Mouse (Mus musculus): ENCODE results near the gene Scube2.
A peak's percentile ranks its signal among the peaks of the same experiment; 100 is the strongest.

The Scube2 gene

DNA sequence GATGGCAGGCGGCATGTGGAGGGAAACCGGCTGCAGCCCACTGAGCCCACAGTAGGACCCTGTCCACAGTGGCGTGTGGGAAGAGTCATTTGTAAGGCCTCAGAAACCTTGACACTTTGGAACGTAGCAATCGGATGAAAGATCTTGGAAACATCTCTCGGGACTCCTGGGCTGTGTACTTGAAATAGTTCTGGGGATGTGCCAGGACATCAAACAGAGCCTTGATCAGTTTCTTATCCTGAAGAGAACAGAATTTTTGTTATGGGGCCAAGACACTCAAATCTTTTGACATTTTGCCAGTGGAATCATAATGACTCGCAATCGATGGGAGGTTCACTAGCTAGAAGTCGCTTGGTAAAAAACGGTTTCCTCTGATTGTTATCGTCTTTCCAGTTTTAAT, 66.3 kb downstream of the Scube2 start:
- no peak for DNase-seq (ENCODE audit: low spot score in 2 of 2)

DNA sequence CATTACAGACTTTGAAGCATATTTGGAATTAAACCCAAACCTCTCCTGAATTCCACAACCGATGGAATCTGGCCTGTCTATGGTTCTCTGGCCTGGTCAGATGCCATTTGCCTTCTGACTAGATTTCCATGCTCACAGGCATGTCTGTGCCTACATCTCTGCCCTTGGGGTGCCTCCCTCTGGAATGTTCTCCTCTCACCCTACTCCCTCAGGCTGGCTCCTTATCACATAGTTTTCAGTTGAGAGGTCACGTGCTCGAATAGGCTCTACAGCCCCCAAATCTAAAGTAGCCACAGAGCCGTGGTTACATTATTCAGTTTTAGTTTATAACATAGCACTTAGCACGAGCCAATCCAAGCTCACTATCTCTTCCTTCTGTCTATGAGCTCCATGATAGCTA, 69.9 kb downstream of the Scube2 start:
- no peak for DNase-seq (ENCODE audit: low spot score in 2 of 2)

DNA sequence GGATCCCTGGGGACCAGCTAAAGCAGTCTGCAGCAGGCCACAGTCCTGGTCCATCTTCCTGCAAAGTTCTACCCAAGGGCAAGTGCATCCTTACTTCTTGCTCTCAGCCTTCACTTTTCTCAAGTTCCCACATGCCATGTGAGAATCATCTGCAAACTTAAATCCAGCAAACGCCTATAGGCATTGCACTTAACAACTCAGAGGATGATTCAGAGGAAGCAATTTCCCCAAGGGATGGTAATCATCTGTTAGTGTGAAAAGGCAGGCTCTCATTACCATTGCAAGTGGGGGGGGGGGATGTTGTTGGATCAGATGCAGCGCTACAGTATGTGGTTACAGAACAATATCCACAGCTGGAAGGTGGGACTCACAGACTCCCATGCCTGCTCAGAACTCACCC, 70.9 kb downstream of the Scube2 start:
- DNase-seq (ENCODE audit: low spot score in 2 of 2) = no peak

DNA sequence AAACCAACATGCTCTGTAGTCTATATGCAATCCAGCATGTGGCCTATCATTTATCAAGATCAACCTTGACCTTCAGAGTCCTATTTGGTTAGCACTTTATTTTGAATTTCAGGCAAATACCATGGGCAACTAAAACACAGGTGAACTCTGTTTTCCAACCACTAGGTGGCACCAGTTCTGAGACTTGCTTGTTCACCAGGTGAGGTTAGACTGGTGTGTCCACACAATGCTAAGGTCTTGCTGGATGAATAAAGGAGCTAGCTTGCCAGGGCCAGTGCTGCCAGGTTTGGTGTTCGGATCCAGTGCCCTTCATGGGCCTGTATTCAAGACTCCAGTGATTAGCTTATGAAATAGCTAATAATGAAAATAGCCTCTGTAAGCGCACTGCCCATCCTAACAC, 72.7 kb downstream of the Scube2 start:
- peak in 1 of 2 experiments; percentile 74 for DNase-seq (ENCODE audit: low spot score in 2 of 2)

DNA sequence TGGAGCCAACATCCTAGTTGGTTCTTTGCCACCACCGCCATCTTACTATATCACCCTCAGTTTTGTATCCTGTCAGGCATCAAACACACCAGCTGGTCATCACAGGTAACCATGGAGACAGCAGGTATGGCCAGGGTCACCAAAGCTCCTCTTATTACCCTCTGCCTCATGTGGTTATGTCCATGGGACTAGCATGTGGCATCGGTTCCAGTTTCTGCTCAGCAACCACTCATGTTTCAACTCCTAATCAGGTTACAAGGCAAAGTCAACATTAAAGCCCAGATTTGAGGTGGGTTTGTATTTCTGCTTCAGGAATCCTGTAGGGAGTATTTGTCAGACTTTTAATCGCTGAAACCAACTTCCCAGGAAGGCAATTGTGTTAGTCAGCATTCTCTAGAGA, 74.7 kb downstream of the Scube2 start:
- DNase-seq (ENCODE audit: low spot score in 2 of 2) = no peak

DNA sequence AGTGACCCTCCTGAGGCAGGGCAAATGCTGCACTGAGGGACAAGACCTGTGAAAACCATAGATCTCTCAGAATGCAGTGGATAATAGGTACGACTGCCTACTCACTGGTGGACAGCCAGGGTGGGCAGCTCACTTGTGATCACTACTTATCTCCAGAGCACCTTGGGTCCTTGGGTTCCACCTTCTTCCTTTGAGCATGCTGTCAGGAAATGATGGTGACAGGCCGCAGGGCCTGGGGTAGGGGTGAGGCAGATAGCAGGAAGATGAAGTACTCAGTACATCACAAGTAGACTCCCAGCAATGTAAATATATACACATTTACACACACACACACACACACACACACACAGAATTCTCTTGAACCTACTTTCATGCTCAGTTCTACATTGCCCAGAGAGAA, 77.6 kb downstream of the Scube2 start:
- no peak for DNase-seq (ENCODE audit: low spot score in 2 of 2)

DNA sequence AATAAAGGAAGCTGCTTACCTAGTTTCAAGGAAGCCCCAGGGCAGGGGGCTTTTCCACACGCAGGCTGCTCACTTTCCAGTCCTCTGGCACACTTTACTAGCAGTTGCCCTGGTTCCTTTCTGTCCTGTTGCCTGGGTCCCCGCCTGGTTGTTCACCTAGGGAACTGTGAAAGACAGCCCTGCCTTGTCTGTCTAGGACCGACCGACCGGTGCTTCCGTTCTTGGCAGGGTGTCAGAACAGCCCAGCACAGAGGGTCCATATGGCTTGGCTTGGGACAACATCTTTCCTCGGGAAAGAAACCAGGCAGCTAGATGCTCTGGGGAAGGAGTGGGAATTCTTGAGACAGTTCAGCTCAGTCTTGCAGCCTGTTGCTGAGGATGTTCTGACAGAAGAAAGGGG, 82.2 kb downstream of the Scube2 start:
- DNase-seq (ENCODE audit: low spot score in 2 of 2) = no peak

DNA sequence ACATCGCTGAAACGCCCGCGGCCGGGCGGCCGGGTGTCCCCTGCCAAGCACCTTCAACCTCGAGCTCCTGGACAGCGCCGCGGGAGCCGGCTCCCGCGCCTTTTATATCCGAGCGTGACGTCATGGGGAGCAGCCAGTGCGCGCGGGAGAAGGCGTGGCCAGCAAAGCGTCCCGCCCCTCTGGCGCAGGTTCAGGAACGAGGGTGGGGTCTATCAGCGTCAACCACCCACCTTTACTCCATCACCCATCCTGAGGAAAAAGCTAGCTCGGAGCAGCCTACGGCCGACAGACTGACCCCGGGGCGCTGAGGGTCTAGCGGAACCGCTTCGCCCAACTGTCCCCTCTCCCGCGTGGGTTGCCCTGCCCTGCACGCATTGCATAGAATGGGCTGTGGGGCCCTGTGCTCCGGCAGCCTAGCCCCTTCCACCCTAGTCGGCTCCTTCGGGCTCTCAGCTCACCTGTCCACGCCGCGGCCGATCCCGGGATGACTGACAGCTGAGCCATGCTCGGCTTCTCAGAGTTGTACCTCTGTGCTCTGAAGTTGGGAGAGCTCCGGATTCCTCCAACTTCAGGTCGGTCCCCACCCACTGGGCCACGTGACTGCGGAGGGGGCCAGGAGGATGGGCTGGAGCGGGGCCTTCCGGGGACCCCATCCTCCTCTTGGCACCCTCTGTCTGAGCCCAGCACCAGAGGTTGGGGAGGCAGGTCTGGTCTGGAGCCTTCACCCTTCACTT, 83.8 kb downstream of the Scube2 start, which contains the start of gene Nrip3:
Gene Nrip3, minus strand, starts transcription at position 556 of the 734 bp plus-strand sequence.
- peak; percentile 30 to 61 for DNase-seq (ENCODE audit: low spot score in 2 of 2)

DNA sequence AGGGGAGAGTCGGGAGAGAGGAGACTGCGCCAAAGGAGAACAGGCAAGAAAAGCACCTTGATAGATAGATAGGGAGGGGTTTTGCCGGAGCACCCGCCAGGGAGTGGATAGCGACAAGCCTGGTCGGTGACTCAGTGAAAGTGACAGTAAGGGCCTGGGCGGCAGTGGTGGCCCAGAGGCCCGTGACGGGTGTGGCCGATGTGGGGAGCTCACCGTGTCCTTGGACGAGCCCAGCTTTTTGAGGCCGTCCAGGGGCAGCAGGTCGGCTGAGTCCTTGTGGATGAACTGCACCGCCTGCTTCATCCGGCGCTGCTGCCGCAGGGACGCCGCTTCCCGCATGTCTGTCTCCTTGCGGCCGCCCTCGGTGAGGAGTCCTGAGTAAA, 84.4 kb downstream of the Scube2 start:
- no peak for DNase-seq (ENCODE audit: low spot score in 2 of 2)

DNA sequence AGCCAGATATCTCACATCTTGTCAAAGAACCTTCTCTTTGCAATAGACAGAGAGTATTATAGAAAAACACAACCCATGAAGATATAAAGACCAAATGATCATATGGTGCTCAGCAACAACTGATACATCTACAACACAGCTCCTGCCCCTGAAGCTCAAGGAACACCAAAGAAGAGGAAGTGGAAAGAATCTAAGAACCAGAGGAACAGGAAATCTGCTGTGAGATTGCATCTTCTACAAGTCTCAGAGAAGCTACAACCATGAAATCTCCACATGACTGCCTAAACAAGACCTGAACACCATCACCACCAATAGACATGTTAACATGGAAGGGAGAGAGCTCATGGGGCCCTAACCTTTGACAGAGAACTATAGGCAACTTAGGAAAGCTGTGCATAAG, 93.2 kb downstream of the Scube2 start:
- DNase-seq (ENCODE audit: low spot score in 2 of 2) = no peak

DNA sequence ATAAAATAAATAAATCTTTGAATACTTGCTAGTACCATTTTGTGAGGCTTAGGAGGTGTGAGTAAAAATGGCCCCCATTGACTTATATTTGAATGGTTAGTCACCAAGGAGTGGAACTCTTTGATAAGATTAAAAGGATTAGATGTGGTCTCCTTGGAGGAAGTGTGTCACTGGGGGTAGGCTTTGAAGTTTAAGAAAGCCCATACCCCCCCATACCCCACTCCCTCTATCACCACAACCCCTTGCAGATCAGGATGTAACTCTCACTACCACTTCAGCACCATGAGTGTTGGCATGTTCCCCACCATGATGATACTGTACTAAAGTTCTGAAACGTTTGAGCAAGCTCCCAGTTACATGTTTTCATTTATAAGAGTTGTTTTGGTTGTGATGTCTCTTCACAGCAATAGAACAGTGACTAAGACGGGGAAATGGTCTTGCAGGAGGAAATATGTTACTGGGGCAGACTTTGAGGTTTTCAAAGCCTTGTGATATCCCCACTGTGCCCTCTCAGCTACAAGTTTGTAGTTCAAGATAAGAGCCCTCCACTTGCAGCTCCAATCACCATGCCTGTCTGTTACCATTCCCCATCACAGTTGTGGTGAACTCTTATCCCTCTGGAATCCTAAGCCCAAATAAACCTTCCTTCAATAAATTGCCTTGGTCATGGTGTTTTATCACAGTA, 96.6 kb downstream of the Scube2 start:
- no peak for DNase-seq (ENCODE audit: low spot score in 2 of 2)

DNA sequence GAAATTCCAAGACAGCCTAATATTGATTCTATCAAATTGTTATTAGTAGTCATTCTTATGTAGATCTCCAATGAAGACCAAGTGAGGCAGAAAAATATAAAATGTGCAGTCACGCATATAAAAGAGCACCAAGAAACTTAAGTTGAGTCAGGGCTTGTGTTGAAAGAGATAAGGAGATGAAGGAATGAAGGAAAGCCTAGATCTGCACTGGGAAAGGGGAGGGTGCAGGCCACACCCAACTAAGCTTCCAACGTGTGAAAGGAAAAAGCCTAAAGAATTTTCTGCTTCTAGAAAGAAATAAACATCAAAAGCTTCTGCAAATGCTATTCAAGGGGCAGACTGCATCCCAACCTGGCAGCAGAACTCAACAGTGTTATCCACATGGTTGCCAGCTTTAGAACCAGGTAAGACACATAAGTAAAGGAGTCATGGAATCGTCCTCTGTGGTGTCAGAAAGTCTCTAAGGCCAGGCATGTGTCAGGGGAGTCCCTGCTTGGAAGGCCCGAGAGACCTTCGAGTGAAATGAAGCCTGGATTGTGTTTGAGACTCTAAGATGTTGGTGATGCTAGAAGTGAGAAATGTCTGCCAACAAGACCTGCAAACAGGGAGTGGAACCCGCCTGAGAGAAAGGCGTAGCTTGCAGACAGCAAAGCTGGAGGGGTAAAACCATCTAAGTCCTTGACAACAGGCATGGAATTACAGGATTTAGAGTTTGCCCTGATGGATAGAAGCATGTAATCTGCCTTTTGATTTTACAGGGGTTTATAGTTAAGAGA, 97.7 kb downstream of the Scube2 start:
- DNase-seq (ENCODE audit: low spot score in 2 of 2) = no peak

DNA sequence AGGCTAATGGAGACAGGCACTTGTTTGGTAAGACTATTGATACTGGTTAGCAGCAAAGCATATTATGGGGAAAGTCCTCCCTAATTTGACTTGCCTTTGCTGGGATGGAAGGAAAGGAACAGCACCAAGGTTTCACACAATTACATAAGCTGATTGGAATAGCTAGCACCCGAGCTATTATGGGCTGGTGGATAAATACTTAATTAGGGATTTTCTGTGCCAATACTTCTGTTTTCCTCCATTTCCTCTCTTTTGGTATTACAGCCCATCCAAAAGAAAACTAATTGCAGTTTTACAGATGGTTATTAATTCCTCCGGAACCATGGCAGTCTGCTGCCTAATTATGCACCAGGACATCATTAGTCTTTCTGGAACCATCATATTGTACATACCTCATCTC, 101.5 kb downstream of the Scube2 start:
- no peak for DNase-seq (ENCODE audit: low spot score in 2 of 2)

DNA sequence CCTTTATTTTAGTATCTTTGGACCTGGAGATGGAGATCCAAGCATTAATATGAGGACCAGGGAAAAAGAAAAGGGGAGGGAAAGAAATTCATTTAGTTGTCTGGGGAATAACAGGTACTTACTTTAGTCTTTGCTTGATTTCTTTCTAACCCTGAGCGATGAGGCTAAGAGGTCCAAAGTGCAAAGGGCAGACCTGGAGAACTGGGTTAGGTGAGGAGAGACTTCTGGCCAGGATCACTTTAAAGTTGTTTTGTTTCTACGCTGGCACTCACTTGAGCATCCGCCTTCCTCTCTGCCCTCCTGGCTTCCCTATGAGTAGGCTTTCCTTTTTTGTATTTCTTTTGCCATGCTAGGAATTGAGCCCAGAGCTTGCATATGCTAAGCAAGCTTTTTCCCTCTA, 109.2 kb downstream of the Scube2 start:
- DNase-seq (ENCODE audit: low spot score in 2 of 2) = no peak

DNA sequence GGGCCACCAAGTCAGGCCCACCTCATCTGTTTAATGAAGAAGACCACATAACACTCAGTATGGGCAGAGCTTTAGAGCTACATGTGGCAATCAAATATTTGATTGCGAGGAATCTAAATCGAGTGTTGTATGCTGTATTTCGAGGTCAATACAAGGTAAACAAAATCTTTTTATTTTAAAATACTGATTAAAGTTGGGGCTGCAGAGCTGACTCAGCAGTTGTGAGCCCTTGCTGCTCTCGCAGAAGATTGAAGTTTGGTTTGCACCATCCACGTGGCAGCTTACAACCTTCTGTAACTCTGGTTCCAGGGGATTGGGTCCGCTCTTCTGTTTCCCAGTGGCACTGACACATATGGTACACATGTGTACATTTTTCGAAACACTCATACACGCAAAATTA, 111.4 kb downstream of the Scube2 start:
- DNase-seq (ENCODE audit: low spot score in 2 of 2) = no peak

DNA sequence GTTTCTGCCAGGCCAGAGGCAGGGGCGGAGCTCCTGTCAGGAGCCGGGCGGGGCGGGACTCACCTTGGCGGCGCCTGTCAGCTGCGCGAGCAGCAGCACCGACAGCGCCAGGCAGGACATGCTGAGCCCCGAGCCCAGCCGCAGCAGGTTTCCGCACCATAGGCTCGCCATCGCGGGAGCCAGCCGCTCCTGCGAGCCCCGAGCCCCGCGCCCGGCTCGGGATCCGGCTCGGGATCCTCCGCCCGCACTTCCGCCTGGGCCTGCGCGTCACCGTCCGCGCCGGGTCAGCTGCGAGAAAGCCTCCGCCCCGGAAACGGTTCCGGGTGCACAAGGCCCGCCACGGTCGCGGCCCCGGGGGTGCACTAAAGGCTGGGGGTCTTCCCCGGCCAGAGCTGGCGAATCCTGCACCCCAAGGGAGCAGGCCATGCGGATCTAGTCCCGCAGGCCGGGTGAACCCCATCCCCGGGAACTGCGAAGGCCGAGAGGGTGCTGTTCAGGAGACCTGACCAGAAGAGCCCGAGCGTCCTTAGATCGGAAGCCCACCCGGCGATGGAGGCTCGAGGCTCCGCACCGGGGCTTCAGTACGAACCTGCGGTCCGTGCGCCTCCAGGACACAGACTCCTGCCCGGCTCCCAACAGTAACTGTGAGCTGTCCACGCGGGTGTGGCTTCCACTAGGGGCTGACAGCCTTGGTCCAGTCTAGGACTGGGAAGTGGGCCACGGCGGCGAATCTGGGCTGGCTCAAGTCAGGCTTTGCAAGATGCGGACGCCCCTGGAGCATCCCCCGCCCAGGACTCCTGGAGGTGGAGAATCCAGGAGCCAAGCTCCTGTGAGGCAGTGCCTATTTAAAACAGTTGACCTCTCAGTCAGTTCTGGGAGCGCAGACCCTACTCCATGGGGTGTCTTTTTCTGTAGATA, 113.2 kb downstream of the Scube2 start, which contains the start of gene Tmem9b:
Gene Tmem9b, minus strand, starts transcription at position 868 of the 918 bp plus-strand sequence.
- peak; percentile 20 to 72 for DNase-seq (ENCODE audit: low spot score in 2 of 2)

DNA sequence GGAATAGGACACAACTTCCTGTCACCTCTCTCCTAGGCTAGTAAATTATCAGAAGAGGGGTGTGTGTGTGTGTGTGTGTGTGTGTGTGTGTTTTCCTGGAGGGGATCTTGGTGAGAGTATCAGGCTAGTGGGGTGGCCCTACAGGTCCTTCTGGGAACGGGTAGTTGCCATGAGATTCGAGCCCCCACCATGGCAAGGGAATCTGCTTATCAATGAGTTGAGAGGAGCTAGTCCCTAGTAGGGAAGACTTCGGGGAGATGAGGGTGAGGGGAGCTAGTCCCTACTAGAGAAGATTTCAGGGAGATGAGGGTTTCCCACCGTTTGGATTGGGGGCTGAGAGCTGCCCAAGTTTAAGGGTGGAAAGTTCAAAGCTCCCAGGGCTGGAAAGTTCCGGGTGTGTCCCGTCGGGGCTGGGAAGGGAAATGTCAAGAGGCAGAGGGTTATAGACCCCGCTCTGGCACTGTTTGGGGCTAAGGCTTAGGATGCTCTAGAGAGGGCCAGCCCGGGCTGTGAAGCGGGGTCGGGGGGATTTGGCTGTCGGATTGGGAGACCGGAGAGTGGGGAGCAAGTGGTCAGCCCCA, 114.0 kb downstream of the Scube2 start:
- no peak for DNase-seq (ENCODE audit: low spot score in 2 of 2)
